Mouse (Mus musculus): ENCODE measurements at regions not wholly inside any gene's neighbourhood (a gene's known extent, or its start where the extent isn't known, plus 50 kb on each side); places are given as distances from the start of the nearest gene placed in this dataset.
A peak's percentile ranks its signal among the peaks of the same experiment; 100 is the strongest.

DNA sequence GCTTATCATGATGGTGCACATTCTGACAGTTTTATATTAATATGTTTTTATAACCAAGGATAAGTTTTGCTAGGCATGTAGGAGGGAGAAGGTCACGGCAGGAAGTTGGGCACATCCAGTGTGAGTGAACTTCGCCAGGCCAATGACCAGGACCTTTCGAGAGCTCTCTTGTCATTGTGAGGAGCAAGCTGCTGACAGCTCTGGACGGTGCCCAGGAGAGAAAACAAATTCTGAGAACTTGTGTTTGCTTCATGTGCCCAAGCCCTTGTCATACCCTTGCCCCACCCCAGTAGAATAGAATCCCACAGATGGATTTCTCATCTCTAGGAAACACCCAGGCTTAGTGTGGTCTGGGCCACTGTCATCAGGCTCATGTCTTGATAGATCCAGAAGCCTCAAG, 304.5 kb upstream of the Ddhd1 start:
- no peak for DNase-seq
- intact Hi-C loops (cut with DNase I; ENCODE audit: low total_unique reads): no loop called here

DNA sequence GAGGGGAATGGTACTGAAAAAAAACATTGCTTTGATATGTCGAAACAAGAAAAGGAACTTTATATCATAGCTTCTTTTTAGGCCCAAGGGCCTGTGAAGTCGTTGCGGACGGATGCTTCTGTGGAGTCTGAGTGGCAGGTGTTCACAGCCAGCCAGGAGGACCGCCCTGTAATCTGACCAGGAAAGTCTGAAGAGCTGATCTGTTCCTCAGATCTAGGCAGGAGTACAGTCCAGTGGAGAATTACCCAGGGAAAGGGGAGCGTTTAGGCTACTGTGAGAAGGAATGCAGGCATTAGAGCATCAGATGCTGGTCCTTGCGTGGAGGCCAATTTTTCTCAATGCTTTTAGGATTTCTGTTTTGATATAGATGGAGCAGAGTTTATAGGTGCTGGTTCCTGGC, 306.1 kb upstream of the Ddhd1 start:
- intact Hi-C loops (cut with DNase I; ENCODE audit: low total_unique reads): no loop called here

DNA sequence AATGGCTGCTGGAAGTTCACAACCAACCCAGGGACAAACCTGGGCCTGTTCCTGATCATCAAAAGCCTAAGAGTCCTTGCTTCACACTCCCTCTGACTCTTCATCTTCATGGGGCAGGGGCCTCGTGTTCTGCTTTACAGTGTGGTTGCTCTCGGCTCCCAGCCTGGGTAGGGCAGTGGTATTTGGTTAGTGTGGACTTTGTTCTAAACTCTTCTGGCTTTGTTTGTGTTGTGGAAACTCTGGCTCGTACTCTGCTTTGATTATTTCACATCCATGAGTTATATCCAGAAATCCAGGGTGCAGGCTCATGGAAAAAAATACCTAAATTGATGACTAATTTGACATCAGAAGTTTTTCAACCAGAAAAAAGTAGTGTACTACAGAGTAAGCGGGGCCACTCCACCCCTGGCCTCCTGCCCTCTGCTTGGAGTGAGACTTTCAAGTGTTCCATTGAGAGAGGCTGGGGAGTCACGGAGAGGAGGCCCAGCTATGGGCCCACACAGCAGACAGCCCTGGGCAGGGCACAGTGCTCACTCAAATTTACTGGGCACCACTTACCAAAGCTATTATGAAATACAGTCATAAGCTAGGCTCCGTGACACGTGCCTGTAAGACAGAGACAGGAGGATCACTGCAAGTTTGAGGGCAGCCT, 325.4 kb upstream of the Ddhd1 start:
- peak; percentile 23 for DNase-seq

More for the DNA sequence above, 306.1 kb upstream of the Ddhd1 start:
- DNase-seq: no peak

DNA sequence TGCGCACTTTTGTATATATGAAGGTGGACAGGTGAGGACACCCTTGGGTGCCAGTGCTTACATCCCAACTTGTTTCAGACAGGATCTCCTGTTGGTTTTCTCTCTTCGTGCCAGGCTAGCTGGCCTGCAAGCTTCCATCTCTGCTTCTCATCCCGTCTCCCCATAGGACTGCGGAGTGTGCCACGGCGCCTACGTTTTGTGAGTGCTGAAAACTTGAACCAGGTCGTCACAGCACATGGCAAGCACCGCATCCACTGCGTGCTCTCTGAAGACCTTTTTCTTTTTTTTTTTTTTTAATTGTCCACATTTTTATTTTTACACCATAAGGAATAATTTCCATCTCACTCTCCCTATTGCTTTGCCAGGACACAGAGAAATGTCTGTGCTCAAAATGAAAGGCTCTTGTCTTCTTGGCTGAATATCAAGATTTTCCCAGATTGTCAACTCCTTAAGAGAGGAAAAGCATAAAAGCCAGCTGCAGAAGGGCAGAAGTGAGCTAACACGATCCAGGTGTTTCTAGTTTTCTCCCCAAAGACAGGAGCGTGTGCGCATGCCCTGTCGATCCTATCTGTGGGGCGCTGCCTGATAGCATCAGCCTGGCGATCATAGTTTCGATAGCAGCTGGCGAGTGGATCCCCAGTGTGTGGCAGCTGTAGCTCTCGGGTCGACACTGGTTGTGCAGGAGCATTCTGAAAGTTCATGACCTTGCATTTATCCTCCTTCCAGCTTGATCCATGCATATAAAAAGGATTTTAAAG, 326.4 kb upstream of the Ddhd1 start:
- peak; percentile 11 for DNase-seq

More for the DNA sequence above, 325.4 kb upstream of the Ddhd1 start:
- intact Hi-C loops (cut with DNase I; ENCODE audit: low total_unique reads): loop anchor here (10.0 kb wide), 1 partner anchor 401 kb away; no protein-coding TSS in a partner anchor

DNA sequence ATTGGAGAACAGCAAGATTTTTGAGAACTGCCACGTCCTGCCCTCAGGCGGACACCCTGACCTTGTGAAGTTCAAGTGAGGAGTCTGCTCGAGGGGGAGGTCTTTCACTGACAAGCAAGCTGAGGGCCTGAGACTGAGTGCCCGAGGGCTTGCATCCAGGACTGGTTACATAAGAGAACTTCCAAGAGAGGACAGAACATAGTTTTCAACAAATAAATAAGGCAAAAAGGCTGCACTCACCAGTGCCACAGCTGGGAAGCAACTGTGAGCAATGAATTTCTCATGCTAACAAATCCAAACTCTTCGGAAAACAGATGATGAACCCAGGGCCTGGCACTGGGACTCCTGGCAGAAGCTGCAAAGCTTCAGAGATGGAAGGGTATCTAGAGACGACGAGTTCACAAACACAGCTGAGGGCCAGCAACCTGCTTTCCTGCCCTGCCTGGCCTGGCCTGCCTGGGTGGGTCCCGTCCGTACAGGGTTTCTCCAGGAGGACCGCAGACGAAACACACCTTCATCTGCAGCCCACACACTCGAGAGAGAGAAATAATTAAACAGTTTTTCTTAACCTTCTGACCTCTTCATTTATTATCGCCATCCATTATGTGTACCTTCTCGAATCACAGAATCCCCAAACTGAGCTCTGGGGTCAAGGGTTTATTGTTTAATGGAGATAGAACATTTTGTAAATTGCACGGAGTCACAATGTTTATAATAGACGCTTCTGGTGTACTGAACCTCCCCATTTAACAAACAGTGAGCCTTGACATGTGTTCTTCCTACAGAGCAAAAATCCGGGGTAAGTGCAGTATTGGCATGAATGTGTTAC, 334.3 kb upstream of the Ddhd1 start:
- intact Hi-C loops (cut with DNase I; ENCODE audit: low total_unique reads): loop anchor here (5.0 kb wide), 1 partner anchor 570 kb away; no protein-coding TSS in a partner anchor

More for the DNA sequence above, 326.4 kb upstream of the Ddhd1 start:
- intact Hi-C loops (cut with DNase I; ENCODE audit: low total_unique reads): loop anchor here (10.0 kb wide), 1 partner anchor 400 kb away; no protein-coding TSS in a partner anchor

DNA sequence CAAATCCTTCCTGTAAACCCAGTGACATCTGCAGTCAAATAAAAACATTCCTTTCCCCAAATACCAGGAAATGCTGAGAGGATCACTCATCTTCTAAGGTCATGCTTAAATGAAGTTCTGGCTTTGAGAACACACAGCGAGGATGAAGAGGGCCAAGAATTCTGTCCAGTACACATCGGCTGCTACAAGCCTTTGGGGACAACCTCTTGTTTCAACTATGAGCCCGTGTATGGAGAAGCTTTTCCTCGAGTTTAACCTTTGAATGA, 334.9 kb upstream of the Ddhd1 start:
- intact Hi-C loops (cut with DNase I; ENCODE audit: low total_unique reads): loop anchor here (5.0 kb wide), 1 partner anchor 569 kb away; no protein-coding TSS in a partner anchor

More for the DNA sequence above, 334.3 kb upstream of the Ddhd1 start:
- DNase-seq: peak; percentile 53

DNA sequence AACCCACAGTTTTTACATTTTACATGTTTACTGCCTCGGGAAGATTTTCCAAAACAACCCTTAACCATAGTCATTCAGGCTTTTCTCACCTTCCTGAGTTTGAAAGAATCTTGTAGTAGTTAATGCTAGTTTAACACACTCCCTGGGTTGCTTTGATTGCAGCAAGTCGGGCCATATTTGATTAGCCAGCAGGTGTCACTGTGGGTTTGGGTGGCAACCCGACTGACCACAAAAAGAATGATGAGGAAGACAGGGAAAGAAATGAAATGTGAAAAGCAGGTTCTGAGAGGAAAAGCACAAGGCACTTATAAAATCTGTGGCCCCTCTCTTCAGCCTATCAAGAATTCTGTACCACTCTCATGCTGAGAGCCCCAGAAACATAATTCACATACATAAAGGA, 335.7 kb upstream of the Ddhd1 start:
- intact Hi-C loops (cut with DNase I; ENCODE audit: low total_unique reads): loop anchor here (2.0 to 5.0 kb wide), 2 partner anchors 569 to 729 kb away; no protein-coding TSS in a partner anchor
- DNase-seq: peak; percentile 72

More for the DNA sequence above, 334.9 kb upstream of the Ddhd1 start:
- no peak for DNase-seq

DNA sequence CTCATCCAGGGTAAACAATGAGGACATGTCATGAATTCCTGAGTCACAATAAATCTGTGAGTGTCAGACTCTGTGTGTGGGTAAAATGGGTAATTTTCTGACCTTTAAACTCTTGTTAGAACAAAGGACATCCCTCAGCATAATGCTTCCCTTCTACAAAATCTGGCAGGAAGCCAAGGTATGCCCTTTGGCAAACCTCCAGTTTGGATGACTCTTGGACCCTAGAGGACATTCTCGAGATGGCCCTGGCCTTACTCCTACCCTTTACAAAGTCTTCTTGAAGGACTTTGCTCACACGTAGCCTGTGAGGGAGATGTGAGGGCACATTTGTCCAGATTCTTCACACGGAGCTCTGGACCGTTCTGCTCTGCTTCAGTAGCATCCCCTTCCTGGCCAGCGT, 338.8 kb upstream of the Ddhd1 start:
- intact Hi-C loops (cut with DNase I; ENCODE audit: low total_unique reads): no loop called here
- DNase-seq: no peak

DNA sequence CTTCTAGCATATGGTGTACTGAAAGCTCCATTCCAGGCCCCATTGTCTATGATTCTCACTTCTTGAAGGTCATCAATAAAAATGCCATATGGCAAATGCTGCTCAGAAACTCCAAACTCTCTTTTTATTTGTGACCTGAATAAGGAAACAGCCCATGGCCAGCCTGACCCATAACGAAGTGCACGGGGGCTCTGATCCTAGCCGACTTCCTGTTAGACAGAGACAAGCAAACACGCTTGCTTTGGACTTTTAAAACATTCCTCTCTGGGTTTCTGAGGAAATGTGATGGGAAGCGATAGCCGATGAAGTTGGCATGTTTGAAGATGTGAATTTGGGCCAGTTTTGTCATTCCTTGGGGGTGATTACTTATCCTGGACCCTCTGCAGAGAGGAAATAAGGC, 346.1 kb upstream of the Ddhd1 start:
- DNase-seq: no peak
- intact Hi-C loops (cut with DNase I; ENCODE audit: low total_unique reads): no loop called here

DNA sequence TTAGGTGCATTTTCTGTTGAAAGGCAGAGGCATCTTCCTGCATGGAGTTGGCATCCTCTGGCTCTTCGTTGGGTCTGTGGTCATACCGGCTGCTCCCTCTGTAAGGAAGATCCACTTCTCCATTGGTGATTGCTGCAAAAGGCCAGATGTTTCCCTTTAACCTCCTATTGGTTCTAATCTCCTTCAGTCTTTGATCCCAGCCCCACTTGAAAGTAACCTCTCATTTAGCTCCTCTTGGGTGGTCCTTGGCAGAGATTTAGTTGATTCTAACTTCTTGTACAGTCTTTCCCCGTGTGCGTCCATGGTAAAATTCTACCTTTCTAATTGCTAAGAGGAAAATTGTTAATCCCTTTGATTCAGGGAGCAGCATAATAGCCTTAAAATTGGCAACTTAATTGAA, 347.4 kb upstream of the Ddhd1 start:
- no peak for DNase-seq
- intact Hi-C loops (cut with DNase I; ENCODE audit: low total_unique reads): no loop called here

DNA sequence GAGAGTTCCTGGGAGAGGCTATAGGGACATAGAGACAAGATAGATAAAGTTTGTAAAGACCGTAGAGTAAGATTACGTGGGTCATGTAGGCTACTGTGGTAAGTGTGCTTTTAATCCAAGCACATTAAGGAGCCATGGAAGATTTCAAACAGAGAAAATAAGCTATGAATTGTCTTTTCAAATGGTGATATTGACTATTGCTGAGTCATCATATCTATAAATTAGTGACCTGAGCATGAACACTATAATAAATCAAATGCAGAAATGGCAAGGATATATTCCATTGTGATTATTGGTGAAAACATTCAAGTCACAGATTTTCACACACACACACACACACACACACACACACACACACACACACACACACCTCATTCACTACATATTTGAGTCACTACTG, 355.3 kb upstream of the Ddhd1 start:
- DNase-seq: no peak
- intact Hi-C loops (cut with DNase I; ENCODE audit: low total_unique reads): no loop called here

DNA sequence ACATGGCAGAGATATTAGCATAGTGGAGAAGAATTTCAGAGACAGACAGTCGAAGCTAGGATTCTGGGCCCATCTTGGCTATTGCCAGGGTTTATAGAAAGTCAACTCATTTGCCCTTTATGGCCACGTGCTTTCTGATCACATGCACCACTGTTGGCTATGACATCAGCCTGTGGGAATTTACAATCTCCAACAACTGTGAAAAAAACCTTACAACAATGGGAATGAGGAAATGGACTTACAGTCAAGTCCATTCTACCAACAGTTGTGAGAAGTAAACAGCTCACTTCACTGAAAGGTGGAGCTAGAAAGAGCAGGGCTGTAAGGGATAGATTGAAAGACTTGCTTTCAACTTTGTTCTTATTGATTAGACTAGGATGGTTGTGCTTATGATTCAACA, 356.1 kb upstream of the Ddhd1 start:
- intact Hi-C loops (cut with DNase I; ENCODE audit: low total_unique reads): no loop called here
- DNase-seq: no peak

DNA sequence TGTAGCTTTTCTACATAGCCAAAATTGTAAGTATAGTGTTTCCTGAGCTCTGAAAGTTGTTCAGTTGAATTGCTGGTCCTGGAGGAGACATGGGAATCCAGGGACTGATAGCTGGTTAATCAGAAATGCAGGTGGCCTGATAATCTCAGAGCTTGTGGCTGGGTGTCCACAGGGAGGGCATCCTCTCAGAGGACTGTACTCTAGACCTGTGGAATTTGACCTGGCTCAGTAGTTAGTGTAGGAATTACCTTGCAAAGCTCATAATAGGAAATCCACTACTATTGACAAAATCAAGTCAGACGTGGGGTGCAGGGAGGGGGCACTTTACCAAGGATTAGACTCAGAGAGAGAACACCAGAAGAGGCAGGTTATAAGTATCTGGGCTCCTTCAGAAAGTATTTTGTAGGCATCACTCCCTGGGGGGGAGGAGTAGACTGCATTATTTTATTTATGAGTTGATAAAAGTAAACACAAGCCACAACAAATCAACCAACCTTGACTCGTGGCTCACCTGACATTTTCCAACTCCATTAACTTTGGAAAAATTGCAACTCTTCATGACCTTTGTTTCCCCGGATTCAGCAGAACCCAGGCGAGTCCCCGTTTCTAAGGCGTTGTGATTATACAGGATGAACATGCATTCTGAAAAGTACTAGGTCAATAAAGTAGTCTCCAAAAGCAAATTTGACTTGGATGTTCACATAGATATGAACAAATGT, 357.9 kb upstream of the Ddhd1 start:
- no peak for DNase-seq
- intact Hi-C loops (cut with DNase I; ENCODE audit: low total_unique reads): no loop called here

DNA sequence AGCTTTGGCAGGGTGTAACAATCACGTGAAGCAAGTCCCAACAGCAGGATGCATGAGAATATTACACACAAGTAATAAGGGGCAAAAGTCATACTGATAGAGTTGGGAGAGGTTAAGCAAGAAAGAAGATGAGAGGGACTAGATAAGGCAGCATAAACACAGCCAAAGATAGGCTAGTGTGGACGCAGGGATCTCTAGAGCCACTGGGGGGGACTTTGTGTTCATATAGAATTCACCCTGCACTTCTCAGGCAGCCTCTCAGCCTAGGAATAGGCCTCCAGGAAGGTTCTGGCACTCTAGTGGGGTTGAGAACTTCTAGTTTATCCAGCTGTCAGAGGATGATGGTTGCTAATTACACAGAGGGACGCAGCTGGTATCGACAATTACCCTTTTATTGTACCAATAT, 358.8 kb upstream of the Ddhd1 start:
- intact Hi-C loops (cut with DNase I; ENCODE audit: low total_unique reads): no loop called here
- DNase-seq: no peak

DNA sequence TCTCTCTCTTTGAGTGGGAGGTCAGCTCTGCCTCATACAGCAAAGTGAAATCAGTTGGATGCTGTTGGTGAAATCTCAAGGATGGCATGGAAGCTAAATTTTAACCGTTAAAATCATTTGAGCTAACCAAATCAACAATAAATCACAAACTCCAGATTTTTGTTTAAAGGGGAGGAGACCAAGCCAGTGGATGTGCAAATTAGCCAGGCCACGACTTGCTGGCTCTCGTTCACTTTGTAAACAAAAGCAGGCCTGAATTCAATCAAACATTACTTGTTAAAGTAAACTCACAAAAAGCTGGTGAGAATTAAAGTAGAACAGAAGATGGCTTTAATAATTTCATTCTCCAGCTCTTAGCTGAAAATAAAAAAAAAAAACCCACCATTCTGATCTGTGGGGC, 359.3 kb upstream of the Ddhd1 start:
- intact Hi-C loops (cut with DNase I; ENCODE audit: low total_unique reads): no loop called here
- no peak for DNase-seq

DNA sequence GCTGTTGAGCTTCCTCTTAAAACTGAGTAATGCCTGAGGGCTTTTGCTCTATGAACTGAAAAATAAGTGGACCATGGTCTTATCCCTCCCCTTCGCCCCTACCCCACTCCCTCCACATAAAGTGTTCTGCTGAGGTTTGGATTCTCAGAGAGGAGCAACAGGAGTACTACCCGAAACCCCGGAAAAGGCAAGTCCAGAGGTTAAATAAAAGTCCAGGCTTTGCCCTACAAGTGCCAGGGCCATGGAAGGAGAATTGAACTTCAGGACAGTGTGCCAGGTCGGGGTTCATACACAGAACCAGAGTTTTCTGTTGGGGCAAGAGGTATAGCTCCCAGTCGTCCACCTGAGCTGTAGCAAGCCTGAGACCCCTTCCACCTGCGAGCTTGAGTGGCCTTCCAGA, 360.0 kb upstream of the Ddhd1 start:
- intact Hi-C loops (cut with DNase I; ENCODE audit: low total_unique reads): no loop called here

DNA sequence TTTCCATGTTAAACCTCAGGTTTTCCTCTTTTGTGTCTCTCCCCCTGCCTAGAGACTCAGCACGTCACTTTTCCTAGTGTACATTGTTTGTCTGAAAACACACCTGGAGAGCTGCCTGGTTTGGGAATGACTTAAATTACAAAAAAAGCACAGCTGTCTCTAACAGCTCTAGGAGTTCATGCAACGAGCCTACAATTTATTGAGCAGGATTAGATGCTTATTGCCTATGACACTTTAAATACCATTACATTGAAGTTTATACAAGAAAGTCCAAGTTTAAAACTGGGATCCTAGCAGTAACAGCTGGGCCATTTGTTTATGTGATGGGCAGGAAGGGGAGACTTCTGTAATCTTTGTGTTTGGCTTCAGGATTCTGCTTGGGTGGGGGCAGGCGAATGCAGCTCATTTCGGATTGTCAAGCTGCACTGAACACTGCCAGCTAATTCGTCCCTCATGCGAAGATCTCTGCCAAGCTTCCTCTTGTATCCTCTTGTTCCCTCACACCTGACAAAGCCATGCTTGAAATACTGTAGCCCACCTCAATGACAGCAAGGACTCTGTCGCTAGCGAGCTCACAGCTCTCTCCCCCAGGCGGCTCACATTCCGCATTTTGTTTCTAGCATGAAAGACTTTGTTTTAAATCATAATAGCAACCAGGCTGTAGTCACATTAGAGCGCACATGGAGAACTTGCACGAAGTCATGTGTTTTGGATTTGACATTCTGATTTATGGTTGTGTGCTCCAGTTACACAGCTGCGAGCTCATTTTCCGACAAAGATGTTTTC, 359.8 kb upstream of the Gm15217 start:
- no peak for DNase-seq
- intact Hi-C loops (cut with DNase I; ENCODE audit: low total_unique reads): no loop called here

More for the DNA sequence above, 360.0 kb upstream of the Ddhd1 start:
- no peak for DNase-seq

DNA sequence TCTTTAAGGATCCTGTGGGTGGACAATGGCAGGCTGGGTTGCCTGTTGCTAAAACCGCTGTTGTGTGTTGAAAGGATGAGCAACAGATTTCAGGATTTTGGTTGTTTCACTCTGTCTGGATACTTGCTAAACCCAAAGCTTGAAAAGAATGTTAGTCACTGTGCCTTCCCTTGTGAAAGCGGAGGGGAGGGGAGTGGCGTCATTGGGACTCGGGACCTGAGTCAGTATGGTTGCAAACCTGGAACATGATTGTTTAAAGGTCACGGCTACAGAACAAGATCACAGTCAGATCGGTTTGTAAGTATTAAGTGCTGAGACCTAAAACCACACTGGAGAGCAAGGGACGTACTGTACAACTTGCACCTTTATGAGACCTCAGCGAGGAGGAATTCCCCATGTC, 344.9 kb upstream of the Gm15217 start:
- no peak for DNase-seq
- intact Hi-C loops (cut with DNase I; ENCODE audit: low total_unique reads): no loop called here

All from gastrocnemius, postnatal 14 days (tissue).